Mouse (Mus musculus): ENCODE measurements around the gene Gprc6a.

The Gprc6a gene

DNA sequence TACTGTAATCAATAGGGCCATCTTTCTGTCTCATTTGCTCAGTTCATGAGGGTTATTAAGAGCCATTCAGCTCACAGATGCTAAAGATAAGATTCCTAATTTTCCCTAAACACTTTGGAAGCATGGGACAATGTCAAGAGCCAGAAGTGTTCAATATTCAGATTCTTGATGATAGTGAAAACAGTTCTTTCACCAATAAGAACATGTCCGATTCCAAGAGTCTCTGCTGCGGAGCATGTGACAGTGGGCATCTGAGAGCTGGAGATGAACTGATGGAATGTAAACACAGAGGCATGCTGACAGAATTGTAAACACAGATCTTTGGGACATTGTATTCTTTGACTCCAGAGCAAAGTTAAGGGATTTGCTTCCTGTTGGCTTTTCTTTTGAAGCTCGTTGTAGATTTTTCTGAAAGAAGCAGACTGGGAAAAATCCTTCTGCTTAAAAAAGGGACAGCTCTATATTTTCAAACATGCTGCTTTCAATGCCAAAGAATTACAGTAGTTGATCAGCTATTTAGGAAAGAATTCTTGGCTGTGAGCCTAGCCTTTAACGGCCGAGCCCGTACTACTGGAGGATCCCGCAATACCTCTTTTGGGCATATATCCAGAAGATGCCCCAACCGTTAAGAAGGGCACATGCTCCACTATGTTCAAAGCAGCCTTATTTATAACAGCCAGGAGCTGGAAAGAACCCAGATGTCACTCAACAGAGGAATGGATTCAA is at the start of gene Gprc6a:
TSS of gene Gprc6a (minus strand) at position 51 of the 726 bp plus-strand sequence.
- DNase-seq (ENCODE audit: low spot score), result no peak

DNA sequence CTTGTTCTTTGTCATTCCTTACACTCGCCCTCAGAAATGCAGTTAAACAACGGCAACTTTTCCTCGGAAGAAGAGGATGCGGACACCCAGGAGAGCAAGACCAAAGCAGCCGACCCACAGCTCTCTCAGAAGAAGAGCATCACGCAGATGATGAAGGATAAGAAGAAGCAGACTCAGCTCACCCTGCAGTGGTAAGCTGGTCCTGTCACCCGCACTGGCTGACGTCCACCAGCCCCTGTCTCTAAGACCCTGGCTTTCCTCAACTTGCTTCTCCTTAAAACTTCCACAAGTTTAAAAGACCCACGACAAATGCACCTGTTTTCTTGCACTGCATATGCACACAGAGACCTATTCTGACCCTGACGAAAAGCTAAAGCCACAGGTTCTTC is 47.0 kb upstream of the Gprc6a start:
- DNase-seq (ENCODE audit: low spot score), result no peak

DNA sequence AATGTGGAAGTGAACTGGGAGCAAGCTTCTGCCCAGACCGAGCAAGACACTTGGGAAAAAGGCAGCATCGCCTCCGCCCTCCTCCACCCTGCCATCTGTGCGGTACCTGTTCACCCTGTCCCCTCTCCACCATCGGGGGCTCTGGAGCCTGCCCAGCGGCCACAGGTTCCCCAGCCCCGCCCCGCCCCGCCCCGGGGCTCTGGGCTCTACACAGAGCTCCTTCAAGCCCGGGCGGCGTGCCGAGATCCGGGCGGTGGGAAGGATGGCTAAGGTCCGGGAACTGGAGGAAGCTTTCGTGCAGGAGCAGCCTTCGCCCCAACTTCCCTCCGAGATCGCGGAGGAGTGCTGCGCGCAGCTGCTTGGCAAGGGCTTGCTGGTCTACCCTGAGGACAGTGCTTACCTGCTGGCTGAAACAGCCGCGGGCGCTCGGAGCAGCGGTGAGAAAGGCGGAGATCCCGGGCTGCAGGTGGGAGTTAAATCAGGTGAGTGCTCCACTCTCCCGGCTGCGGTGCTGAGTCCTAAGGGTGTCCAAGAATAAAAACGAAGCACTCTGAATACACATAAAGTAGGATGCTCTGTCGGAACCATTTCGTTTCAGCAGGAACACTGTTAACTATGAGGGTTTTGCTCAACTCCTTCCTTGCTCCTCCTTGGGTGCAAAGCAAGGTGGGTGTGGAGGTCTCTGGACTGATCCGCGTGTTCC is 46.4 kb upstream of the Gprc6a start, which contains the start of gene Rfx6:
TSS of gene Rfx6 (plus strand) at position 209 of the 703 bp plus-strand sequence.
- DNase-seq (ENCODE audit: low spot score), result peak; percentile 12

DNA sequence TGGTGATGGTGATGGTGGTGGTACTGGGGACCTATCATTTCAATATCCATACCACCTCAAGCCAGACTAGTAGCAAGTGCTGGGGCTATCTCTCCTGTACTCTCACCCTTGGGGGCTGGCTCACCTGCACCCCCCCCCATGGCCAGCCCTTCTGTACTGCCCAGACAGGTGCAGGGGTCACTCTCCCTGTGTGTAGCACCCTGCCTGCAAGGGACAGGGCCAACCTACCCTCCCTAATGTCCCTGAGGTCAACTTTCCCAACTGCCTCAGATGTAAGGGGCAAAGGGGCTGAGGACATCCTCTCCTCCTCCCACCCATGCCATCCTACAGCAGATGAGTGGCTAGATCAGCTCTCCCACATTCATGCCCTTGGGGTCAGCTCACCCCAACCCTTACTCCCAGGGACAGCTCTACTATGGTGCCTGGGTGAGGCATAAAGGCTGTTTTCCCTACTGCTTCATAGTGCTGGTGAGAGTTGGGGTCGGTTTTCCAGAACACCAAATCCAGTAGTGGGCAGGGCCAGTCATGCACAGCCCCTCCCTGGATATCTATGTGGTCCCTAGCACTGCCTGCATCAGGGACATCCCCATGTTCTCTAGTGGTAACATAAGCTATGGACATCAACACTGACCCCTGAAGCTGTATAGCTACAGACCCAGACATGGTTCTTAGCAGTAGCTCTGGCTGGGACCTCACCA is 41.0 kb upstream of the Gprc6a start:
- DNase-seq (ENCODE audit: low spot score), result no peak

DNA sequence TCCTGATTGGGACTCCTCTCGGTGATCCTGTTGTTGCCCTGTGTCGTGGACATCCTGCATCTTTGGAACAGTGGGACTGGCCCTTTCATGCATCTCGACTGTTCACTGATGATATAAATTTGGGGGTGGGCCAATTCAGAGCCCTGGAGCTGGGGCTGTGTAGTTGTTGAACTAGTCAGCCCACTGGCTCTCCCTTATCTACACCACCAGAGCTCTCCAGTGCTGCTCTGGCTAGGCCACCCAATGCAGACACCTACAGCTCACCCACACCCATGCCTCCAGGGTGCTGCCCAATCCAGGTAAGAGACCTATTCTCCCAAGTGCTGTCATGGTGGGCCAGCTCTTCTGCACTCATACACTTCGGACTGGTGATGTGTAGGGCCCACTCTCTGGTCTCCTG is 40.3 kb upstream of the Gprc6a start:
- no peak for DNase-seq (ENCODE audit: low spot score)

DNA sequence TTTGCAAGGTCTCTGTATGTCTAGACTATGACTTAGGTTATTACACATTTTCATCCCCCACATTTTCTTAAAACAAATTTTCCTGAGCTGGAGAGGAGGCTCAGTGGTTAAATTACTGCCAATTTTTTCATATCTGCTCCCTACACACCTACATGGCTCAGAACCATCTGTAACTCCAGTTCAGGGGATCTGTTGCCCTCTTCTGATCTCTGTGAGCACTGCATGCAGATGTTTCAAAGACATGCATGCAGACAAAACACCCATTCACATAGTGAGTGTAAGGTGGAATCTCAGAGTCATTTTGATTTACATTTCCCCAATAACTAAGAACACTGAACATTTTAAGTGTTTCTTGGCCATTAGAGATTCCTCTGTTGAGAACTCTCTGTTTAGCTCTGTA is 38.1 kb upstream of the Gprc6a start:
- DNase-seq (ENCODE audit: low spot score), result no peak

DNA sequence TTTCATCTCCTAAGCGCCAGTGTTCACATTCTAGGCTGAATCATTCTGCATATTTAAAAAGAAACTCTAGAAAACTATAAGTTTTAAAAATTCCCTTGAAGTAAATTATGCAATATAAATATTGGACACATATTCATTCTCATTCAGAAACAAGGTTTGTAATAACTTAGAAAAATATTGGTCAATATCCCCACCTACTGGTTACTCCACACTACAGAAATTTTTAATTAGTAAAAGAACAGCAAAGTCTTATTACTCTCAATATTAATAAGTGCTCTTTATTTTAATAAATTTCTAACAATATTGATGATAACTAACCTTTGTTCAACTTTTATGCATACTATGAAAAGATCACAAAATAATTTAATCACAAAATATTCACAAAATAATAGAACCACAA is 26.1 kb upstream of the Gprc6a start:
- DNase-seq (ENCODE audit: low spot score), result no peak

DNA sequence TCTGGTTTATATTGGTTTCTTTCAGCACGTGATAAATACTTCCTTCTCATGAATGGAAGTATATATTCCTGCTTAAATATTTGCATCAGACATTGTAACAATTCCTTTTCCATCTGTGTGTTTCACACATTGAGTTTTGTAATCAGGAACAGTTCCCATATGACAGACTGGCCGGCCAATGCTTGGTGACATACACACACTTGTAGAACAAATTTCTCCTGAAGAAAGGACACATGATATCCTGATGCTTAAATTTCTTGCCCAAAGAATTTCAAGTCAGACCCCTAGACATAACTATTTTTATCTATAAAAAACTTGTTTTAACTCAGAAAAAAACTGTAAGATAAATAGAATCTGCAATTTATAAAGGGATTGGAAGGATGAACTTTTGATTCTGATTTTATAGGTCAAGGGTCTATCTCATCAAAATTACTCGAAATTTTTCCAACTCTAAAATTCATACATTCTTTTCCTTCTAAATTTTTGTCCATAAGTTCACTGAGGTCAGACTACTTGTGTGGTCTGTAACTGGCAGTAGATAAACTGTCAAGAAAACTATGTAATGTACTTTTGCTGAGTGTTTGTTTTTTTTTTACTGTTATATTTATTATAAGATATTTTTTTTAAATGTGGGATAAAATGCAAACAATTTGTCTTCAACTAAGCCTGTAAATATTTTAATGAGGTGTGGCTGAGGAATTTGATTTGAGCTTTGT is 18.4 kb upstream of the Gprc6a start:
- no peak for DNase-seq (ENCODE audit: low spot score)

DNA sequence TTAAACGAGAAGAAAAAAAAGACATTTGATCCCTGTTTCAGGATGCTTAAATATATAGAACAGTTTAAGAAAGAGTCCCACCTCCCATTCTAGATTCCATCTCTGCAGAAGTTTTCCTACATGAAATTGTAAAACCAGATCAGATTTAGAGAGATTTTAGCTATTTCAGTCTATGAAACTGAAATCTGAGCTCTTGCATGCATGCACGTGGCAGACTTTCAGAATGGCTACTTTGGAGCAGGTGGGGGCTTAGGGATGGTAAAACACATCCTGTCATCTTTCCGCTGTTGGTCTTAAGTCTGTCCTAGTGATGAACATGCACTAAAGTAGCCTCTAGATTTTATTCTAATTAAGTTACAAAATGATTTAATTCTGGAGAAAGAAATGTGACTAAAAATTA is 10.1 kb downstream of the Gprc6a start:
- no peak for DNase-seq (ENCODE audit: low spot score)

DNA sequence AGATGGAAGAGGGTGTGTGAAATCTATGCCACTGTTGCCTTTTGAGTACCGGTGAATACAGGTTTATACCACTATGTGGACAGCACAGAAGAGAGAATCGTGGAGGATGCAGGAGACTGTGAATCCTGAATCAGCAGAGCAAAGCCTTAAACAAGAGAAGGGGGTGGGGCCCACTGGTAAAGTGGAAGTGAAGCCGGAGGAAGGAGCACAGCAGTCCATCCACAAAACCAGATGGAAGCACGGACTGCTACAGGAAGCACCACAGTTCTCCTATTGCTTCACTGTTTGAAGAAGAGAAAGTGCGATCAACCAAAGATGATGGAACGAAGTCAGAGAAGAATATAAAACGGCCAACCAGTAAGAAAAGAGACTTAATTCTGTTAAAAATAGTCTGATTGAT is 11.1 kb downstream of the Gprc6a start:
- DNase-seq (ENCODE audit: low spot score), result no peak

DNA sequence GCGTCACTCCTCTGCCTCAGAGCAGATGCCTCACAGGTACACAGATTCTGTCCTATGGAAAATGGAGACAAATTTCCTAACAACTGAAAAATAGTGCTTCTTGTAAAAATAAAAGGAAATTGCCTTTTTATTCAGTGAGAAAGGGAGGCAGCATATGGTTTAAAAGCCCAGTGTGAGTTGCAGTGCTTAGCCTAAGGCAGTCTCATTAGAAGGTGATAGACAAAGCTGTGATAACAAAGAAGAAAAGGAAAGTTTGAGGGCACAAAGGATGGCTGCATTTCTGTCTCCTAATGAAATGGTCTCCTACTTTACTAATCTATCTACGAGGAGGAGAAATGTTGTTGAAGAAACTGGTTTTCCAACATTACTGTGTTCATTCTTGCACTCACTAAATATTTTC is 12.7 kb downstream of the Gprc6a start:
- DNase-seq (ENCODE audit: low spot score), result no peak

DNA sequence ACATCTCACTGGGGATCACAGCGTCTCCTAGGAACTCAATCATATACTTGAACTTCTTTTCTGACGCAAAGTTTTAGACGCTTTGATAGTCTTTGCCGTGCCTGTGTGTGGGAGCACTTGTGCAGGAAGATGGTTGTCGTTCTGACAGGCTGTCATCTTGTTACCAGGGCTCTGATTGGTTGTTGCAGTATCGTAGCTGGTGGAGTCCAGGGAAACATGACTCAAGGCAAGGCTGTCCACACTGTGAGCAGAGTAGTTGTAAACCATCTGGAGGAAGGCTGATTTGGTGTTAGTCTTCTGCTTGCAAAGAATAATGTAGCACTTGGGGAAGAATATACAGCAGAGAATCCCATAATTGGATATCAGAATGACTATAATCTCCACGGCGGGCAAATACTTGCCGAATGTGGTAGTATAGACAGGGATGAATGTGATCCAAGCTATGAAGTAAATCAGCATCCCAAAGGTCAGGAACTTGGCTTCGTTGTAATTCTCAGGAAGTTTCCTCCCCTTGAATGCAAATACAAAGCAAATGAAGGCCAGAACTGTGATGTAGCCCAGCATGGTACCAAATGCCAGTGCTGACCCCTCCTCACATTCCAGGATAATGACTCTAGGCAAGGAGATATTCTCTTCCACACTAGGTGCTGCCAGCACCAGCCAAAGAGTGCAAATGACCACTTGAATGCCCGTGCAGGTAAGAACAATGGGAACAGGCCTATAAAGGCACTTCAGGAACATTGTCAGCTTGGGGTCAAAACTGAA is 16.3 kb downstream of the Gprc6a start:
- DNase-seq (ENCODE audit: low spot score), result no peak

DNA sequence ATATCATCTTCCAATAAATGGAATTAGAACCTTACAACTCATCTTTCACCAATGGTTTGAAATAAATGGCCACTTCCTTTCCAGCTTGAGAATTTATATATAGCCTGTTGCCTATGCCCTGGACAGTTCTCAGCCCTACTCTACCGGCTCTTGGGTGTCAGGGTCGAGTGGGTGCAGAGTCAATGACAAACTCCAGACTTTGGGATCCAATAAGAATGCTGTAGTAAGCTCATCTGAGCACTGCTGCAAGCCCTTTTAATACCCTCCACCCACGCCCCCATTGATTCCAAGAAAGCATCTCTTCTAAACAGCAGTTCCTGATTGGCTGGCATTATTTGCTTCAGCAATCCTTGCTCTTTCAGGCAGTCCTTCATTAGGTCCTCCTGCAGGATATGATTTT is 17.8 kb downstream of the Gprc6a start:
- DNase-seq (ENCODE audit: low spot score), result no peak

DNA sequence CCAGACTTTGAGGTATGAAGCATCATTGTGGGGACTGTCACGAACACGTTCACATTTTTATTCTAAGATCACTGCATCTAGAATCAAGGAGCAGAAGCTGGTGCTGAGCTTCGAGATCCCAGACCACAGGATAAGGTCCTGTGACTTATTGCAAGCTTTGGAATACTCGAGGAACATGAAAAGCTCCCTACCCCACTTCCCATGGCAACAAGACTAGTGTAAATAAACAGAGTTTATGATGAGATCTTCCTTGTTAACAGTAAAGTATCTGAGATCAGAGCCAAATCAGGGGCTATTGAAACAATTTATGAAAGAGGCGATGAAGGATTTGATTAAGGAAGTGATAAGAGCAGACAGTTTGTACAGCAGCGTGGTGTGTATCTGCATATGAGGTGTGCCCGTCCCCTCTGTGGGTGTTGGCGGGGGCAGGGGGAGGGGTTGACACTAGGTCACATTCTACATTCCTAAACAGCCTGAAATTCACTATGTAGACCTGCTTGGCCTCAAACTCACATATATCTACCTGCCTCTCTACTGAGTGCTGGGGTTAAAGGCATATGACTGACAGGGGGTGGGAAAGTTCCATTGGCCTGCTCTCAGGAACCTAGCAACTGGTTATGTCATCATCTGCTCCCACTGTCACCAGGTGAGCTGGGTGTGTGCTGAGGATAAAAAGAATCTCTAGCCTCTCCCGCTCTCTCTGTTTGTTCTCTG is 19.1 kb downstream of the Gprc6a start:
- no peak for DNase-seq (ENCODE audit: low spot score)

DNA sequence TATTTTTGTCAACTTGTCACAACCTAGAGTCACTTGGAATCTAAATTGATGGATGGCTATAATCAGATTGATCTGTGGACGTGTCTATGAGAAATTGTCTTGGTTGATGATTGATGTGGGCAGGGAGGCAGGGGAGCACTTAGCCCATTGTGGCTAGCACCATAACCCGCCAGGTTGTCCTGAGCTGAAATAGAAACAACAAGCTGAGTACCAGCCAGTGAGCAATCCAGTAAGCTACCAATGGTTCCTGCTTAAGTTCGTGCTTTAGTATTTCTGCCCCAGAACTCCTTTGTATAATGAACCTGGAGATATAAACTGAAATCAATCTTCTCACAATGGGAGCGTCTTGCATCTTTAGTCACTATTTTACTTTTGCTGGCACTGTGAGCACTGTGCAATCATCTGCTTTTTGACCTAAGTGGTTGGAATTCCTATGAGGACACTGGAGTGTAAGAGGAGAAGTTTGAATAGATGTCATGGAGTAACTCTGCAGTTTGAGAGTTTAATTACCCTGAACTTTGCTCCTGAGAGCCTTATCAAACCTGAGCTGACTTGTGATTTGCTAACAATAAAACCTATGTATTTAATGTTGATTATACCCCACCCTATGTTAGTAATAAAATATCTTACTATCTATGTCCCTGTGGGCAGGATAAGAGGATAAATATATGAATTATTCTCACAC is 21.4 kb downstream of the Gprc6a start:
- DNase-seq (ENCODE audit: low spot score), result no peak

DNA sequence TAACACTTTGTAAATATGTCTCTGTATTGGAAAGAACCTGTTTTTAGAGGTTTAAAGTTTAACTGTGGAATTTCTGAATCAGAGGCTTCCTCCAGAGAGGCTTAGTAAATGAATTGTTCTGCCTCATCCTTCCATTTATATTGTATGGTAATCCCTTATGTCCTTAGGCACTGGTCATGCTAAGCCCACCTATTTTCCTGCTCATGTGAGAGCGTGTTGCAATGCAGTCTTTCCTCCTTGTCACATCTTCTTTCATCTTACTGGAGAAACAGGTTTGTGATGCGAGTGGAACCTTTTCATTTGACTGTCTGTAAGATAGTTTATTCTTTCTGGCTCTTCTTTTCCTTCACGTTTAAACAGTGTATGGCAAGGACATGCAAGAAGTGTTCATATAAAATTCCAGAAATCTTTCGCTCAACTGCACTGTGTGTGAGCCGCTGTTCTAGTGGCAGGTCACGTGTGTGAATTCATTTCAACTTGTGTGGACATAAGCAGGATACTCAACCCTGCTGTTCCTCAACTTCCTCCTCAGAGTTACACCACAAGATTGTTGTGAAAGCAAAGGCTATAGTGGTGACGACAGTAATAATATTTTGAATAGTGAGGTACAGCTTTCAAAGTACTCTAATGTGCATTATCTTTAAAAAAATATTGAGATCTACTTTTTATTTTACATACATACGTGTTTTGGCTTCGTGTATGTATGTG is 34.2 kb downstream of the Gprc6a start:
- DNase-seq (ENCODE audit: low spot score), result no peak

DNA sequence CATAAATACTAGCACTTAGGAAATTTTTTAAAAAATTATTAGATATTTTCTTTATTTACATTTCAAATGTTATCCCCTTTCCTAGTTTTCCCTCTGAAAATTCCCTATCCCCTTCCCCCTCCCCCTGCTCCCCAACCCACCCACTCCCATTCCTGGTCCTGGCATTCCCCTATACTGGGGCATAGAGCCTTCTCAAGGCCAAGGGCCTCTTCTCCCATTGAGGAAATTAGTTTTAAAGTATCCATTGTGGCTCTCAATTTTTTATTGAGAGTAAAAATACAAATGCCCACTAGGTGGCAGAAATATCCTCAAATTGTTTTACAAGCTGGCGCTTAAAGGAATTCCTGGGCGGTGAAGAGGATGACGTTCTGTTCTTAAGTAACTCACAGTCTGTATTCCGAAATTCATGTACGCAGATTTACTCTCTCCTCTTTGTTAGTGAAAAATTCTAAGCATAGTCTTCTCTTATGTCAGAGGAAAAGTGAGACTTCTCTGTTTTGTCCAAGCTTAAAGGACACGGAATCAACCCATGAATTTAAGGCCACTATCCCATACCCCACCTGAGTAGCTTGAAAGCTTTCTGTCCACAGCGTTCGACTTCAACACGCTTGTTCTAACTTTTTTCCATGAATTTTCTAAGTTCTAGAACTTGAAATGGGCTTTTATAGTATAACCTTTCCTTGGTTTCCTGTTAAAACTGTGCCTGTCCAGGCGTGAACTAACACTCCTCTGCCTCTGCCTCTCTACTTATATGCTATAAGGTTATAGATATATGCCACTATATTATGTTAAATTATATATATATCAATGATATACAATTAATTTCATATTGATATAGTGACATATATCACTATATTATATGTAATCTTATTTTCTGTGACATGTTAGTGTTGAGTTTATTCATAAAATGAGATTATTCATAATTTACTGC is 36.0 kb downstream of the Gprc6a start:
- no peak for DNase-seq (ENCODE audit: low spot score)

DNA sequence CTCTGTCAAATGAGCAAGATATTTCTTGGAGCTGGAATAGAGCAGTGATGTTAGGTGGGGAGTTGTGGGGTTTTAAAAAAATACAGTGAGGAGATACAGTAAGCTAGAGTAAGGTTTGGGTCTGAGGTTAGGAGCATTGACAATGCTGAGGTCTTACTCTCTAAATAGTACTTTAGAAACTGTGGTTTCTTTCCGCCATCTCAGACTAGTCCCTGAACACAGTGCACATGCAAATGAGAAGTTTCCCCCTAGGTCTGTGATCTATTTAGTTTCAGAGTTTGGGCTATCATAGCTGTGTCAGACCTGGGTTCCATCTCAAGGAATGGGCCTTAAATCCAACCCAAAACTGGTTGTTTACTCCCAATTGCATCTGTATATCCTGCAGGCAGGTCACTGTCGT is 39.7 kb downstream of the Gprc6a start:
- DNase-seq (ENCODE audit: low spot score), result no peak

DNA sequence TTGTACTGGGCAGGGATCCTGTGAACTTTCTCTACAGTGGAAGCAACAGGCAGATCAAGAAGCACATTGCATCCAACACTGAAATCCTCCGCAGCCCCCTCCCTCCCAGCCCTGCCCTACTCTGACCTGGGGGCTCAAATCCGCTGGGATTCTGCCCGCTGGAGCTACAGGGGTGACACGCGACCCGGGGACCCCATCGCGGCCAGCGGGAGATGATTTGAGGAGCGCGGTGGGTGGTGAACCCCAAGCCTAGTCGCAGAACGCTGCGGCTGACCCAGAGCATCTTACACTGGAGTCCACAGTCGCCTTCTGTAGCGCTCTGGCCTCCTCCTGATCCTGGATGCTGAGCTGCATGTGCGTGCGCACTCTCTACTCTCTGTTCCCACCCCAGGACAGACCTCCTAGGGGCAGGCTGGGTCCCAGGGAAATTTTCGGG is 41.1 kb downstream of the Gprc6a start, which contains the start of gene Fam162b:
TSS of gene Fam162b (minus strand) at position 379 of the 436 bp plus-strand sequence.
- DNase-seq (ENCODE audit: low spot score), result no peak
